Mouse (Mus musculus): ENCODE measurements at regions not wholly inside any gene's neighbourhood (a gene's known extent, or its start where the extent isn't known, plus 50 kb on each side); places are given as distances from the start of the nearest gene placed in this dataset.

DNA sequence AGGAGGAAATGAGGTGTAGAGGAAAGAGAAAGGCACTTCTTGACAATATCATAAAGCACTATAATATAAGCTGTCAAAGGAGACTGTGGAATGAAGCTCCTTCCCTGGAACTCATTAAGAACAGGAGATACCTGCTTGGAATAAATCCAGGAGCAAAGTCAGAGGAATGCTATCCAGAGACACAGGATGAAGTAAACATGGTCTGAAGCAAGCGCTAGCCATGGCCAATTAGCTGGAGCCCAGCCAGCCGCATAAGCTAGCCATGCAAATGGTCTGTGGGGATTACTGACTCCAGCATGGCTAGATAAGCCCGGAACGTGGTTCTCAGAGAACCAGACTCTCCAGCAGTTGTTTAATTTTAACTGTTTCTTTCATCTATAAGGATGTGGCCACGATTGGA, 54.9 kb upstream of the Gpc3 start:
- no peak for DNase-seq

DNA sequence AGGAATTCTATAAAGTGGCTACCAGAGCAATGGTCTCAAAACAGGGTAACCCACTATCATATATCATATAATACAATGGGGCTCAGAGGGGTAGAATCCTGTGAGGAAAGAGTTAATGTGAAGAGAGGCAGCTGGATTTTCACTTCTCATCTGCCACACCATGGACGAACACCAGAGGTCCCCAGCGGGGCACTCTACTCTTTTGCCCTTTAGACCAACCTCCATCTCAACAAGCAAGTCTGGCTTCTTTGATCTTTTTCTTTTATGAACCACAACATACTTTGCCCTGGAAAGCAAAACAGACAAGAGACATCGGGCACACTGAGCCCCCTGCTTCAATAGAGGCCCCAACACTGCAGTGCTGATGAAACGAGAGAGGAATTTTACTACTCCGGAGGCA, 65.3 kb upstream of the Gpc3 start:
- DNase-seq, result peak; percentile 23

DNA sequence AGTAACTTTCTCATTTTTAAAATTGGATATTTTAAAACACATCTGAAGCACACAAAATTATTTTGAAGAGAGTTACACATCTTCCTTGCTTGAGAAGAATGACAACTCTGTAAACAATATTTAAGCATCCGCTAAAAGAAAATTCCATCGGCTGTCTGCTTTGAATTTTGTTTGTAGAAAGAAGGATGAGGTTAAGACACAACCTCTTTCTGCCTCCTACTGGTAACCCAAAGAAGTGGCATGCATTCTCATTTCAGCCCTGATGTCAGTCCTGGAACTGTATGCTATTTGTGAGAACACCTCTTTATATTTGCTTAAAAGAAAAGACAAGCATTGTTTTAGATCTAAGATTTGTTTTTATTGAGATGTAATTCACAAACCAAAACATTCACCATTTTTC, 80.6 kb upstream of the Gpc3 start:
- DNase-seq, result no peak

DNA sequence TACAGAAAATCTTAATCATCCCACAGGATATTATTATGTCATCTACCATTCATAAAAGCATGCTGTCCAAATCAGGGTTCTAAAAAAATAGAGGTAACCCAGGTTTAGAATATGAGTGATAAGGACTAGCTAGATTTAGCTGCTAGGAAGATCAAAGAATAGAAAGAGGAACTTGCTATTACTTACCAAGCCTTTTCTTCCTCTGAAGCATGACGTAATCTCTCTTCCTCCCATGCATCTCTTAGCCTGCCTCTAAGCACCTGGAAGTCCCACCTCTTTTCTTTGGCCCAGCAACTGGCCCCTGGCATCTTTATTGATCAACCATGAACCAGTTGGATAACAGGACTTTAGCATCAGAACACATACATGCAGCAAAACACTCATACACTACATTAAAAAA, 85.9 kb upstream of the Gpc3 start:
- no peak for DNase-seq

DNA sequence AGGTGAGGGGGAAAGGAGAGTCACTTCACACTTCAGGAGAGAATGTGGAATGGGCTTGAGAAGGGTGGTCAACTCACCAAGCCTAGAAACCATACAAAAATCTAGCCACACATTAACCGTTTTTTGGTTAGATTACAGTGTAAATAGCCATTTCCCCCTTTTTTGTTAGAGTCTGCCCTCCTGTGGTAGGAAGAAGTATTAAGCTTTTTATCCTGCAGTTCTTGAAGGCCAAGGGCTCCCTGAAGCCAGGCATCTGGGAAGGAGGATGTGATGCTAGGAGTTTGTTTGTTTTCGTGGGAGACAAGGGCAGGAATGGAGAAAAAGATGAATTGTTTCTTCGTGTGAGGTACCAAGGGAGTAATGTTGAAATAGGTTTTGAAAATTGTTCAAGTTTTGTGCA, 73.5 kb upstream of the Ccdc160 start:
- no peak for DNase-seq

DNA sequence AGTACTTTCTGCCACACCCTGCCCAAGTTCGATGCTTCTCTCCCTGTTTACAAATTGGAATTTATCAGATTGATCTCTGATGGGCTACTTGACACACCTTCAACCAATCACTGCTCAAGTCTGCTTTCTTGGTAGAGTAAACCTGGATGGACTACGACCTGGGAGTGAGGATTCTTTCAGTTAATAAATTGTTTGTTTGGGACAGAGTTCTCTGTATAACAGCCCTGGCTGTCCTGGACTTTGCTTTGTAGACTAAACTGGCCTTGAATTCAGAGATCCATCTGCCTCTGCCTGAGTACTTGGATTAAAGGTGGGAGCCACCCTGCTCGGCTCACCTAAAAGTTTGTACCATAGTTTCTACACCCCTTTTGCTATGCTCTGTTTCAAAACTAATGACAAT, 52.9 kb upstream of the Ccdc160 start:
- DNase-seq, result no peak
